Mouse (Mus musculus) forelimb bud, embryonic 11.5 days (tissue): ENCODE measurements around the gene Tspan7.
A peak's percentile ranks its signal among the peaks of the same experiment; 100 is the strongest.

Experiments
- DNase-seq: peaks from one replicate; pipeline ENCODE4 v3.0.0-alpha.2; 2012; ENCODE audit warnings: low read depth, low spot score

Gene Tspan7

GRCm38 (mm10) chrX:10549708-10550107 is 64.8 kb downstream of the Tspan7 start:
- DNase-seq = no peak

DNA sequence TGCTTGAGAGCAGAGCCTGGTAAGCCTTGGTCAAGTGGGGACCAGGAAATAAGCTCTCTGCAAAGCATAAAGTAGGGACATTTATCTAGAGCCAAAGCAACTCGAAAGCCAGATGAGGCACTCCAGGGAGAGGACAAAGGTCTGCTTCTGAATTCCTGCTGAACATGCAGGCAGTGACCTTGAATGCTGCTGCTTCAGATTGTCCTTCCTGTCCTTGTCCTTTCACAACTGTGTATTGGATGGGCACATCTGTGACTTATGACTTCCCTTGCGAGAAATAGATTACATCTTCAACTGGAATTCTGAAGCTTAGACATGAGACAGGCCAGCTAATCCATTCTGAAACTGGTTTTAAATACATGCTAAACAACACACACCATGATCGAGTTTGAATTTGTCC is 71.9 kb downstream of the Tspan7 start:
- no peak for DNase-seq

GRCm38 (mm10) chrX:10557596-10557995 is 72.6 kb downstream of the Tspan7 start:
- no peak for DNase-seq

- DNase-seq = no peak
Observed at GRCm38 (mm10) chrX:10558625-10559024, 73.7 kb downstream of the Tspan7 start.

DNA sequence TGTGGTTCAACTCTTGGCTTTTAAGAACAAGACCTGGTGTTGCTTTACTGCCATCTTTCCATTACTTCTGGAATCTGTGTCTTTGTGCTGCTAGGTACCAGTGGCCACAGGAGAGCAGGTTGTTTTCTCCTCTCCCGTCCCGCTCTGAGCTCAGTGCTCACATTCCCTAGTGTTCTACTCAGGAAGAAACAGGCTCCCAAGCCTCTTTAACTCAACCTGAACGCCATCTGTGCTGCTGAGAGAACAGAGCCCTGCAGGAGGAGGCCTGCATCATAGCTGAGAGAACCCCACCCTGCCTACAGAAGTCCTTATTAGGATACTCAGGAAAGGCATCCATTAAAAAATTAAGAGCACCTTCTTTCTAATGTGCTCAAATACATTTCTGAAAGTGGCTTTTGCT is 80.9 kb downstream of the Tspan7 start:
- DNase-seq = no peak

DNA sequence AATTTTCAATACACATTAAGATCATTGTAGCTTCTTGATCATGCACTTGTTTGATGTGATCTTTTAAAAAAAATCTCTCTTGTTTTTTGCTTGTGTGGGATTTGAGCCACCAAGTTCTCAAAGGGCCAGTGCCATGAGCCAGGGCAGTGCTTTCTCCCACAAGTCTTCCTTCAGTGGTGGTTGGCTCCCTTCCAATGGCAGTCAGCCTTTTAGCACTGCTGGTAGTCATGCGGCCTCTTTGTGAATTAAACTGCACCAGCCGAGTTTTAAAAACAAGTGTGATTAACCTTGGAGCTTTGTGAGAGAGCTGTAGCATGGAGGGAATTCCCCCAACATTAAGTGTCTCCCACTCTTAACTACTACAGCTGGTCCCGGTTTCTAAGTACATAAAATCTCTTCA is 89.6 kb downstream of the Tspan7 start:
- DNase-seq = no peak

GRCm38 (mm10) chrX:10575406-10575805 is 90.4 kb downstream of the Tspan7 start:
- no peak for DNase-seq

- DNase-seq = no peak
Observed at GRCm38 (mm10) chrX:10576349-10576748, 91.4 kb downstream of the Tspan7 start.

GRCm38 (mm10) chrX:10577356-10577755 is 92.4 kb downstream of the Tspan7 start:
- peak; percentile 46 for DNase-seq

DNA sequence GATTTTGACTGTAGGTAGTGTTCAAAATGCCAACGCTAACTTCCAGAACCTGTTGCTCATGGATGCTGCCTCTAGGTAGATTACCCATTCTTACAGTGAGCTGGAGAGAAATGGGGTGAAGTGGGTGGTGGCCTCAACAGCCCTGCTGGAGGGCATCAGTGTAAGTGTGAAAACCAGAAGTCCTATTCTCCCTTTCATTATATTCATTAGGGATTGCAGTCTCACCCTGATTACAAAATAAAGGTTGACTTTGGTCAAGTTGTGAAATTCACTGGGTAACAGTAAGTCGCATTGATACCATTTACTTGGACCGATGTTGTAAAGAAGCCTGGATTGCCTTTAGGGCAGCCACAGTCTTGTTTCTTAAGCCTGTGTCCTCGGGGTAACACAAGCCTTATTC is 97.8 kb downstream of the Tspan7 start:
- no peak for DNase-seq

- DNase-seq = no peak
Observed at GRCm38 (mm10) chrX:10592244-10592643, 107.3 kb downstream of the Tspan7 start.

DNA sequence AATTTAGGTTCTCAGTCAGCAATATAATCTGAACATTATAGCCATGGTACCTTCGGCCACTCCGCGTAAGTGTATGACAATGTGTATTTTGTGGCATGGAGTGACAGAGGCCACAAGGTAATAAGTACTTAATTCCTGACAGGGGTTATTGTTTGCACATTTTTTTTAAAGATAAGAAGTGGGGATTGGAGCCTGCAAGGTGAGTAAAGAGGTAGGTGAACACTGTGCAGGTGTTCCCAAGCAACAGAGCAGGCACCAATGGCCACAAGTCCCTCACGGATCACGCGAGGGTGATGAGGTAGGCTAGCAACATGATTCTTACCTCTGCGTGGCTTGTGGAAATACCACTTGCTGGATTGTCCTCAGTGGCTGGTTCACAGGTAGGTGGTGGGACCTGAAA is 108.6 kb downstream of the Tspan7 start:
- DNase-seq = no peak

DNA sequence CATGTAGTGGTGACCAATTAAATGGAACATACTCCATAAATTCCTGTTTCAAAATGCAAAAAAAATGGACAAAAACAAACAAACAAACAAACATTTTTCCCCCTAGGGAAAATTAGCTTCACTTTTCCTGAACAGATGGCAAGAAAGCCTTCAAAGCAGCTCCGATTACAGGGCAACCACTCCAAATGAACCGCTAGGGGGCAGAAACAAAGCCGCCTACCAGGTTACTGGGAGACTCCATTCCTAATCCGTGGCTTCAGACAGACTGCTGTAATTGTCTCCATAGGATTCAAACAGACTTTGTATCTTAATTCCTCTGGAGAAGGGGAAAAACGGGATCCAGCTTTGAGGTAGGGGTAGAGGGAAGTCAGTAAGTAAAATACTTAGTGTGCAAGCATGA is 132.2 kb downstream of the Tspan7 start:
- DNase-seq = peak; percentile 49

- DNase-seq = no peak
Observed at GRCm38 (mm10) chrX:10641062-10641461, 156.1 kb downstream of the Tspan7 start.
